Mouse (Mus musculus) heart, embryonic 14.5 days (tissue): ENCODE data around the gene Capn10. TPM values are rescaled to one million over a fixed set of nuclear protein-coding genes. Genes with fewer than 3 reads are reported as not detected.

Experiments
- ATAC-seq: fragments of 200-750 bp; cut with Nextera tagmentation; 2 replicates; pipeline ENCODE4 v1.8.0; 2017; ENCODE audit warnings: low read depth, moderate TSS enrichment; ENCODE audit not compliant: insufficient number of reproducible peaks, insufficient read depth, low FRiP score
- H3K27ac ChIP-seq, 2 experiments: fragments of 200-500 bp in 1 of 2; fragments of 300-500 bp in 1 of 2; sonication (generic) in 1 of 2; replicated peaks in 1 of 2; 2 replicates each; pipeline ENCODE4 v1.5.1; 2012 to 2014; ENCODE audit warnings: low read depth in 2 of 2, low read length in 2 of 2, control low read depth in 1 of 2, mild to moderate bottlenecking in 1 of 2, mixed read lengths in 1 of 2; ENCODE audit not compliant: control insufficient read depth in 1 of 2, insufficient read depth in 1 of 2
- H3K27me3 ChIP-seq: fragments of 300-500 bp; sonication (generic); 2 replicates; pipeline ENCODE4 v1.6.1; 2014; ENCODE audit warnings: mild to moderate bottlenecking, low read length, control low read depth; ENCODE audit not compliant: control insufficient read depth, insufficient read depth
- H3K36me3 ChIP-seq: fragments of 300-500 bp; sonication (generic); 2 replicates; pipeline ENCODE4 v1.6.1; 2014; ENCODE audit warnings: mild to moderate bottlenecking, control low read depth, low read length, mixed read lengths; ENCODE audit not compliant: control insufficient read depth, insufficient read depth
- H3K4me1 ChIP-seq, 2 experiments: fragments of 200-500 bp in 1 of 2; fragments of 300-500 bp in 1 of 2; sonication (generic) in 1 of 2; 2 replicates each; pipeline ENCODE4 v1.6.1; 2012 to 2014; ENCODE audit warnings: low read length in 2 of 2, control low read depth in 1 of 2, mixed read lengths in 1 of 2; ENCODE audit not compliant: control insufficient read depth in 2 of 2, insufficient read depth in 2 of 2
- H3K4me2 ChIP-seq: fragments of 300-500 bp; sonication (generic); 2 replicates; pipeline ENCODE4 v1.6.1; 2014; ENCODE audit warnings: mild to moderate bottlenecking, low read length
- H3K4me3 ChIP-seq, 2 experiments: fragments of 200-500 bp in 1 of 2; fragments of 300-500 bp in 1 of 2; sonication (generic) in 1 of 2; 2 replicates each; pipeline ENCODE4 v1.5.1; 2012 to 2014; ENCODE audit warnings: low read length in 2 of 2, mild to moderate bottlenecking in 2 of 2, control low read depth in 1 of 2, low read depth in 1 of 2, moderate library complexity in 1 of 2; ENCODE audit not compliant: control insufficient read depth in 1 of 2, insufficient read depth in 1 of 2
- H3K9ac ChIP-seq: fragments of 300-500 bp; sonication (generic); 2 replicates; pipeline ENCODE4 v1.6.1; 2014; ENCODE audit warnings: mild to moderate bottlenecking, low read length
- H3K9me3 ChIP-seq: fragments of 300-500 bp; sonication (generic); 2 replicates; pipeline ENCODE4 v1.6.1; 2016; ENCODE audit warnings: low read length, control low read depth; ENCODE audit not compliant: control insufficient read depth
- WGBS: fragments of 180-500 bp; shearing (Covaris S2); extraction: QIAGEN DNeasy Blood & Tissue Kit; methylation state at CpG from one replicate; pipeline ENCODE4 v1.1.7; 2014; 5-methylcytosine and 5-hydroxymethylcytosine counted together
- polyA plus RNA-seq: library from polyadenylated mRNA; unstranded; fragments of >200 nt; fragmentation: Nextera tagmentation; extraction: Ambion mirVana; gene quantifications from 2 replicates; pipeline ENCODE4 v1.2.1, GENCODE M21; 2014

Capn10 gene
- polyA plus RNA-seq, 1 experiment from 2014 or later, result 15.7 TPM

DNA sequence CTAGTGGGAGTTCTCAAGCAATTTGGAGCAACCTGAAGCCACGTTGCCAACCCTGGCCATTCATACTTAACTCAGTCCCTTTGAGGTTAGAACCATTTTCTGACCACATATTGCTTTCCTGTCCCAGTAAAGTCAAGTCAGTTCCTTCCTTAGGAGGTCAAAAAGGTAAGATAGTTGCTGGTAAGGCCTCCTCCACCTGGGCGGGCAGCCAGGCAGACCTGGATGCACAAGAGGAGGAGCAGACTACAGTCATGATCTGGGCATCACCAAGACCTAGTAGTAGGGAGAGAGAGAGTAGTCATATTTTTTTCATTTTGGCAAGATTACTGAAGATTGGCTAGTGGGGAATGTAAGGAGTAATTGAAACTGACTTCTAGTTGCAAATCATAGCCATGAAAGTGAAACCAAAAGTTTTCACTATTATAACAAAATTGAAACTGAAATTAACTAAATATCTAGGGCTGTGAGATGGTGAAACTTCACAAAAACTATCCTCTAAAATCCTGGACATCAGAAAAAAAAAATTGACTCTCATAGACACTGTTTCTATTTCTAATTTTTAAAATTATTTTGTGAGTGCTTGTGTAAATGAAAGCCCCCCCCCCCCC is 28.4 kb upstream of the Capn10 start:
- no peak for ATAC-seq
- H3K9me3 ChIP-seq, result no peaks in the 10 kb centered on the region
- 96% methylated on average over 2 of the region's 2 CpGs for WGBS
- H3K36me3 ChIP-seq, result no peaks in the 10 kb centered on the region
- H3K4me2 ChIP-seq, result no peak overlapping the region
- H3K4me3 ChIP-seq, result no peak overlapping the region
- H3K27ac ChIP-seq, result no peak overlapping the region
- peaks cover 13% of the 10 kb centered on the region for H3K27me3 ChIP-seq
- H3K4me1 ChIP-seq, result peaks cover 17 to 19% of the 10 kb centered on the region in 2 experiments
- H3K9ac ChIP-seq, result no peak overlapping the region

DNA sequence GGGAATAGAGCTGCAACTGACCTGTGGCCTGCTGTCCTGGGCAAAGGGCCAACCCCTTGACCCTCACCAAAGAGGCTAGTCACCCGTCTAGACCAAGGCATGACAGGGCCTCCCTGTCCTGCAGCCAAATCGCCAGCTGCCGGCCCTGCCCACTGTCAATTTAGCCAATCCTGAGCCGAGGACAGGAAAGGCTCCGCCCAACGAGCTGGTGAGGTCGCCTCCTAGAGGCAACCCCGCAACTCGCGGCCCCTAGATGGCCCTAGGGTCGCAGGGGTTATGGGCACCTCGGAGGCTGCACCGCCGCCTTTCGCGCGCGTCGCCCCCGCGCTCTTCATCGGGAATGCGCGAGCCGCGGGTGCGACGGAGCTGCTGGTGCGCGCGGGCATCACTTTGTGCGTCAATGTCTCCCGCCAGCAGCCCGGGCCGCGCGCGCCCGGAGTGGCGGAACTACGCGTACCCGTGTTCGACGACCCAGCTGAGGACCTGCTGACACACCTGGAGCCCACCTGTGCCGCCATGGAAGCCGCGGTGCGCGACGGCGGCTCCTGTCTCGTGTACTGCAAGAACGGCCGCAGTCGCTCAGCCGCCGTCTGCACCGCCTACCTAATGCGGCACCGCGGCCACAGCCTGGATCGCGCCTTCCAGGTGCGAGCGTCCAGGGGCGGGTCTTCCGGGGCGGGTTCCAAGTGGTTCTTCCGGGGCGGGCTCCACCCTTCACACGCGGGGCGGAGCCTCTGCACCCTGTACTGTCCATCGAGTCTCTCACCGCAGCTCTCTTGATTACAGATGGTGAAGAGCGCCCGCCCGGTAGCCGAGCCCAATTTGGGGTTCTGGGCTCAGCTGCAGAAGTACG is 27.2 kb upstream of the Capn10 start, which contains the start of gene Dusp28:
Gene Dusp28, plus strand, starts transcription at position 203 of the 853 bp plus-strand sequence.
- Histone ChIP-seq H3K4me1 (peaks cover 21 to 23% of the 10 kb centered on the region in 2 experiments), H3K9ac (peak within 1 kb of the TSS; percentile 86), H3K36me3 (no peaks in the 10 kb centered on the region), H3K4me2 (peak within 1 kb of the TSS; percentile 77), H3K27me3 (0 out of 2 replicates have a peak, but pooled peaks cover 5% of the 10 kb centered on the region), H3K9me3 (no peaks in the 10 kb centered on the region), H3K27ac (peak within 1 kb of the TSS; percentile 85), H3K4me3 (peak within 1 kb of the TSS; percentile 86 to 88)
- WGBS, result under 1% methylated on average over 80 of the region's 81 CpGs
- ATAC-seq, result peak; percentile 78

DNA sequence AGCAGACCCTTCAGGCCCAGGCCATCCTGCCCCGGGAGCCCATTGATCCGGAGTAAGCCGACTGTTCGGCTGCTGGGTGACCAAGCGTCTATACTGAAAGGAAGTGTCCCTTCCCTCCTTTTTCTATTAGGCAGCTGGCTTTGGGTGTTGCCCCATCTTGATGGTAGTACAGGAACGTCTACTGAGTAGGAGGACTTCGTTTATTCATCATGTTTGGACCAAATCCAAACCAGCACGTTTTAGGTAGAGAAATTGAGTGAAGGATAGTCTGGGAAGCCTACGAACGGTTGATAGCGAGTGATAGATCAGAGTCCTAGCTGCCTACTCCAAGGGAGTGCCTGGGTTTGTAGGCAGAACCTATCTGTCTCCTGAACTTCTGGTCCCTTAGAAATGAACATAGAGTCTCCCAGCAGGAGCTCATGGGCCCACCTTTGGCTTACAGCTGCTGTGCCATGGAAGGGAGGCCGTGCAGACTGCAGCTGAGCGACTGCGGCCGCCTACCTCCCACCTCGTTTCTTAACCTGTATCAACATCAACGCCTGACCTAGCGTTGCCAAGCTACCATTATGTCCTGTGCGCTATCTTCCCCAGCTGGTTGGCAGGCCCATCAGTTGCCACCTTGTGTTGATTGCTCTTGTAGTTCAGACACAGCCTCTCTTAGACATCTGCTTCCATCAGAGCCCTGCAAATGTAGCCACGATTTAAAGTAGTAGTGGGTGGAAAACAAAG is 26.4 kb upstream of the Capn10 start:
- Histone ChIP-seq H3K9ac (peak overlapping the region; percentile 86), H3K4me1 (peaks cover 25 to 28% of the 10 kb centered on the region in 2 experiments), H3K4me3 (peak overlapping the region; percentile 86 to 88), H3K27me3 (no peaks in the 10 kb centered on the region), H3K9me3 (no peaks in the 10 kb centered on the region), H3K4me2 (peak overlapping the region; percentile 77), H3K36me3 (no peaks in the 10 kb centered on the region), H3K27ac (peak overlapping the region in 1 of 2 experiments; percentile 85; a peak in 1 of 4 replicates)
- ATAC-seq, result no peak
- 41% methylated on average over 20 of the region's 20 CpGs for WGBS

DNA sequence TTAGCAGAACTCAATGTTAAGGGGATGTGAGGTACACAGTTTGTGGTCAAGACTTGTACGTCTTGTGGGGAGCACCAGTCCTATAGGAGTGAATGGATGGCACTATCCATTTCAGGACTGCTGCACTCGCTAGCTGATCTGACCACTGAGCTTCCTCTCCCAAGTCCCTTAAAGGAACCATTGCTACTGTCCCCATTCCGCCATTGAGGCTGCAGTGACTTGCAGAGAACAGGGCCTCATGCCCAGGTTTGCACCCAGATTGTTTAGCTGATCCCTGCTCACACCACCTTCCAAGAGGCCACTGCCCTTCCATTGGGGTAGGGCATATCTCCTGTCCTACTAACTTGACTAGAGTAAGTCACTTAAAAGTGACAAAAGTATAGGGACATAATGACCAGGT is 25.5 kb upstream of the Capn10 start:
- no peak overlapping the region for H3K9ac ChIP-seq
- no peak overlapping the region for H3K4me2 ChIP-seq
- H3K27ac ChIP-seq, result no peak overlapping the region
- 0 out of 2 replicates have a peak, but pooled peaks cover 3% of the 10 kb centered on the region for H3K36me3 ChIP-seq
- H3K9me3 ChIP-seq, result no peaks in the 10 kb centered on the region
- ATAC-seq, result no peak
- WGBS, result 96% methylated on average over 3 of the region's 3 CpGs
- no peaks in the 10 kb centered on the region for H3K27me3 ChIP-seq
- H3K4me1 ChIP-seq, result peaks cover 21 to 24% of the 10 kb centered on the region in 2 experiments
- no peak overlapping the region for H3K4me3 ChIP-seq

DNA sequence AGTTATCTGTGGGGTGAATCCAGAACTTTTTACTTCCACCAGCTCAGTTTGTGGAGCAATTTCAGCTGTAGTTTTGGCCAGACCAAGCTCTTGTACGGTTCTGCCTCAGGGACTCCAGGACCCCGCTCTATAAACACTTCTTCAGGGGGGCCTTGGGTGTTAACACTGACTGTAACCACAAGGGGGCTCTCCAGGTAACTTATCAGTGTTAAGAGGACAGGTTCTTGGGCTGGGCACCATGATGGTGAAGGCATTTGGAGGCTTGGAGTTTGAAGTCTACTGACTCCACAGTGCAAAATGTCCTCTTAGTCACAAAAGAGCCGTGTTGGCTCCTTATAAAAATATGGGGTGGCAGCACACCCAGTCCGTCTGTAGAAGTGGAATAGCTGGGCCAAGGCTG is 25.1 kb upstream of the Capn10 start:
- ATAC-seq, result no peak
- H3K9ac ChIP-seq, result no peak overlapping the region

DNA sequence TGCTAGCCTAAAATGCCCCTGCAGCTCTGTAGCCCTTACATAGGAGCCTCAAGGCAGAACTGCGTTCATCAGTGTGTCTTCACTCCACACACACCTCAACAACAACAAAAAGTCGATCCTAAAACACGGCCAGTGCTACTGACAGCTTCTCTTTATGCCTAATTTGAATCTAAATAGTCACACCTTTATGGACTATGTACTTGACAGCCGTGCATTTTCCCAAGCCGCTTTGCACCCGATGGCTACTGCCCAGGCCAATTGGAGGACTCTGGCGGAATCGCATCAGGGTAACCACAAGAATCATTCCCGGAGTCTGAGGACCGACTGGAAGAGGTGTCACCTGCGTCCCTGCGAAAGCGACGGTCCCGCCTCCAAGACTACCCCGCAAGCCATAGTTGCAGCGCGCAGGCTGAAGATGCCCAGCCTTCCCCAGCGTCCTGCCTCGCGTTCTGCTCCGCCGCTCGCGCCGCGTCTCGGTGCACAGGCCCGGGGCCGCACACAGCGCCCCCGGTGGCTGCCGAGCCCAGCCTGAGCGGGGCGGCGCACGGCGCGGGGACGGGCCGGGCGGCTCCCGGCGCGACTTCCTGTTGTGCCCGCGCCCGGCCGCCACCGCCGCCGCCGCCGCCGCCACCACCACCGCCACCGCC is 23.8 kb upstream of the Capn10 start, which contains the start of gene Rnpepl1:
Gene Rnpepl1, plus strand, starts transcription at position 545 of the 647 bp plus-strand sequence.
- under 1% methylated on average over 45 of the region's 57 CpGs for WGBS
- H3K4me2 ChIP-seq, result peak within 1 kb of the TSS; percentile 95
- H3K4me3 ChIP-seq, result peak within 1 kb of the TSS; percentile 73 to 85
- H3K4me1 ChIP-seq, result peaks cover 21 to 24% of the 10 kb centered on the region in 2 experiments
- peak; percentile 65 for ATAC-seq
- H3K27me3 ChIP-seq, result no peaks in the 10 kb centered on the region
- peak within 1 kb of the TSS; percentile 33 to 89; a peak in 3 of 4 replicates for H3K27ac ChIP-seq
- peaks cover 13% of the 10 kb centered on the region for H3K36me3 ChIP-seq
- H3K9ac ChIP-seq, result peak within 1 kb of the TSS; percentile 93
- no peaks in the 10 kb centered on the region for H3K9me3 ChIP-seq

More for the DNA sequence above, 25.1 kb upstream of the Capn10 start:
- no peak overlapping the region for H3K27ac ChIP-seq
- H3K4me1 ChIP-seq, result peaks cover 21 to 24% of the 10 kb centered on the region in 2 experiments
- H3K27me3 ChIP-seq, result no peaks in the 10 kb centered on the region
- 61% methylated on average over 4 of the region's 4 CpGs for WGBS
- no peaks in the 10 kb centered on the region for H3K9me3 ChIP-seq
- 0 out of 2 replicates have a peak, but pooled peaks cover 3% of the 10 kb centered on the region for H3K36me3 ChIP-seq
- H3K4me2 ChIP-seq, result no peak overlapping the region
- H3K4me3 ChIP-seq, result no peak overlapping the region
